Mouse (Mus musculus) erythroblast, embryonic 14.5 days (primary cell): ENCODE measurements at regions not wholly inside any gene's neighbourhood (a gene's known extent, or its start where the extent isn't known, plus 50 kb on each side); places are given as distances from the start of the nearest gene placed in this dataset.

ENCODE experiments used
- GATA1 ChIP-seq: IDR thresholded peaks from 2 replicates; pipeline ENCODE4 v1.6.1; 2012; ENCODE audit warnings: low read length, inconsistent platforms, mixed read lengths
- TAL1 ChIP-seq: IDR thresholded peaks from 3 replicates; pipeline ENCODE4 v1.6.1; 2012; ENCODE audit warnings: low read length, inconsistent platforms, mixed read lengths

GRCm38 (mm10) chr11:20898558-20898957, 67.7 kb upstream of the Lgalsl start:
- TF ChIP-seq GATA1 (no peak), TAL1 (no peak)
